Mouse (Mus musculus): ENCODE measurements around the gene Tcf12. TPM values are rescaled to one million over a fixed set of nuclear protein-coding genes. Genes with fewer than 3 reads are reported as not detected.

Tcf12 gene
- polyA plus RNA-seq, 1 experiment from 2014 or later, result 143 TPM

- Histone ChIP-seq H3K27ac (no peak overlapping the region), H3K4me1 (no peaks in the 10 kb centered on the region), H3K27me3 (no peaks in the 10 kb centered on the region), H3K4me3 (no peak overlapping the region), H3K9ac (no peak overlapping the region), H3K4me2 (no peak overlapping the region), H3K9me3 (no peaks in the 10 kb centered on the region), H3K36me3 (no peaks in the 10 kb centered on the region)
- ATAC-seq (ENCODE audit: insufficient number of reproducible peaks, insufficient read depth, low FRiP score, low TSS enrichment, low read depth), result no peak
Measured at GRCm38 (mm10) chr9:72118490-72118889, 6.8 kb upstream of the Tcf12 start.

GRCm38 (mm10) chr9:72111004-72111621, 558 bp downstream of the Tcf12 start:
- H3K4me2 ChIP-seq, result peak overlapping the region; percentile 77
- ATAC-seq (ENCODE audit: insufficient number of reproducible peaks, insufficient read depth, low FRiP score, low TSS enrichment, low read depth), result peak; percentile 66
- H3K27me3 ChIP-seq, result no peaks in the 10 kb centered on the region
- H3K4me1 ChIP-seq, result peaks cover 23% of the 10 kb centered on the region
- H3K4me3 ChIP-seq, result peak overlapping the region; percentile 97
- H3K9ac ChIP-seq, result peak overlapping the region; percentile 100
- H3K27ac ChIP-seq, result peak overlapping the region; percentile 99
- H3K36me3 ChIP-seq, result peaks cover 12% of the 10 kb centered on the region
- under 1% methylated on average over 87 of the region's 90 CpGs for WGBS
- no peaks in the 10 kb centered on the region for H3K9me3 ChIP-seq

- H3K4me2 ChIP-seq, result peak overlapping the region; percentile 77
- peak overlapping the region; percentile 100 for H3K9ac ChIP-seq
- peak overlapping the region; percentile 99 for H3K27ac ChIP-seq
- no peaks in the 10 kb centered on the region for H3K27me3 ChIP-seq
- H3K4me1 ChIP-seq, result peaks cover 23% of the 10 kb centered on the region
- H3K9me3 ChIP-seq, result no peaks in the 10 kb centered on the region
- 0% methylated on average over 20 of the region's 23 CpGs for WGBS
- H3K4me3 ChIP-seq, result peak overlapping the region; percentile 97
- peaks cover 12% of the 10 kb centered on the region for H3K36me3 ChIP-seq
- no peak for ATAC-seq (ENCODE audit: insufficient number of reproducible peaks, insufficient read depth, low FRiP score, low TSS enrichment, low read depth)
Measured at GRCm38 (mm10) chr9:72110627-72111003, 1.1 kb downstream of the Tcf12 start.

GRCm38 (mm10) chr9:72103471-72103870, 8.2 kb downstream of the Tcf12 start:
- H3K36me3 ChIP-seq, result peaks cover 33% of the 10 kb centered on the region
- H3K4me2 ChIP-seq, result no peak overlapping the region
- no peaks in the 10 kb centered on the region for H3K9me3 ChIP-seq
- no peak overlapping the region for H3K27ac ChIP-seq
- ATAC-seq (ENCODE audit: insufficient number of reproducible peaks, insufficient read depth, low FRiP score, low TSS enrichment, low read depth), result no peak
- no peaks in the 10 kb centered on the region for H3K27me3 ChIP-seq
- WGBS, result 95% methylated on average over 1 of the region's 1 CpGs
- no peak overlapping the region for H3K4me3 ChIP-seq
- no peak overlapping the region for H3K9ac ChIP-seq
- H3K4me1 ChIP-seq, result peaks cover 7% of the 10 kb centered on the region

- Histone ChIP-seq H3K9me3 (no peaks in the 10 kb centered on the region), H3K4me3 (no peak overlapping the region), H3K27ac (no peak overlapping the region), H3K4me2 (no peak overlapping the region), H3K27me3 (no peaks in the 10 kb centered on the region), H3K4me1 (no peaks in the 10 kb centered on the region; the same call in 1 of the 2 replicates), H3K9ac (no peak overlapping the region), H3K36me3 (peaks cover 35% of the 10 kb centered on the region)
- ATAC-seq (ENCODE audit: insufficient number of reproducible peaks, insufficient read depth, low FRiP score, low TSS enrichment, low read depth), result no peak
- 78% methylated on average over 7 of the region's 7 CpGs for WGBS
Measured at GRCm38 (mm10) chr9:72099945-72100685, 11.6 kb downstream of the Tcf12 start.

GRCm38 (mm10) chr9:72098056-72098455, 13.6 kb downstream of the Tcf12 start:
- no peak overlapping the region for H3K4me3 ChIP-seq
- H3K4me2 ChIP-seq, result no peak overlapping the region
- no peak overlapping the region for H3K9ac ChIP-seq
- H3K4me1 ChIP-seq, result no peaks in the 10 kb centered on the region; the same call in 1 of the 2 replicates
- WGBS, result 82% methylated on average over 2 of the region's 2 CpGs
- ATAC-seq (ENCODE audit: insufficient number of reproducible peaks, insufficient read depth, low FRiP score, low TSS enrichment, low read depth), result no peak
- no peak overlapping the region for H3K27ac ChIP-seq
- peaks cover 30% of the 10 kb centered on the region for H3K36me3 ChIP-seq
- no peaks in the 10 kb centered on the region for H3K9me3 ChIP-seq
- no peaks in the 10 kb centered on the region for H3K27me3 ChIP-seq

- H3K27ac ChIP-seq, result no peak overlapping the region
- no peaks in the 10 kb centered on the region for H3K9me3 ChIP-seq
- WGBS, result 90% methylated on average over 2 of the region's 2 CpGs
- H3K4me2 ChIP-seq, result no peak overlapping the region
- no peaks in the 10 kb centered on the region for H3K27me3 ChIP-seq
- H3K36me3 ChIP-seq, result peaks cover 22% of the 10 kb centered on the region
- ATAC-seq (ENCODE audit: insufficient number of reproducible peaks, insufficient read depth, low FRiP score, low TSS enrichment, low read depth), result no peak
- H3K4me1 ChIP-seq, result peaks cover 5% of the 10 kb centered on the region; the same call in 1 of the 2 replicates
- H3K9ac ChIP-seq, result no peak overlapping the region
- no peak overlapping the region for H3K4me3 ChIP-seq
Measured at GRCm38 (mm10) chr9:72097083-72097482, 14.6 kb downstream of the Tcf12 start.

GRCm38 (mm10) chr9:72094675-72095074, 17.0 kb downstream of the Tcf12 start:
- Histone ChIP-seq H3K9me3 (no peaks in the 10 kb centered on the region), H3K4me2 (no peak overlapping the region), H3K27me3 (no peaks in the 10 kb centered on the region), H3K9ac (no peak overlapping the region), H3K4me1 (0 out of 2 replicates have a peak, but pooled peaks cover 5% of the 10 kb centered on the region), H3K27ac (no peak overlapping the region), H3K4me3 (no peak overlapping the region), H3K36me3 (peaks cover 12% of the 10 kb centered on the region; the same call in 1 of the 2 replicates)
- WGBS, result 82% methylated on average over 5 of the region's 5 CpGs
- no peak for ATAC-seq (ENCODE audit: insufficient number of reproducible peaks, insufficient read depth, low FRiP score, low TSS enrichment, low read depth)

GRCm38 (mm10) chr9:72092191-72092590, 19.5 kb downstream of the Tcf12 start:
- ATAC-seq (ENCODE audit: insufficient number of reproducible peaks, insufficient read depth, low FRiP score, low TSS enrichment, low read depth), result no peak
- Histone ChIP-seq H3K27ac (no peak overlapping the region), H3K9me3 (no peaks in the 10 kb centered on the region), H3K4me3 (no peak overlapping the region), H3K9ac (no peak overlapping the region), H3K4me2 (no peak overlapping the region), H3K4me1 (0 out of 2 replicates have a peak, but pooled peaks cover 5% of the 10 kb centered on the region), H3K27me3 (no peaks in the 10 kb centered on the region), H3K36me3 (peaks cover 11% of the 10 kb centered on the region; the same call in 1 of the 2 replicates)
- WGBS, result 71% methylated on average over 1 of the region's 1 CpGs

GRCm38 (mm10) chr9:72088893-72089611, 22.6 kb downstream of the Tcf12 start:
- no peak overlapping the region for H3K4me3 ChIP-seq
- ATAC-seq (ENCODE audit: insufficient number of reproducible peaks, insufficient read depth, low FRiP score, low TSS enrichment, low read depth), result no peak
- H3K4me1 ChIP-seq, result peaks cover 5% of the 10 kb centered on the region; the same call in 1 of the 2 replicates
- no peaks in the 10 kb centered on the region for H3K9me3 ChIP-seq
- 79% methylated on average over 3 of the region's 3 CpGs for WGBS
- H3K4me2 ChIP-seq, result no peak overlapping the region
- no peaks in the 10 kb centered on the region; the same call in none of the 2 replicates for H3K36me3 ChIP-seq
- no peak overlapping the region for H3K27ac ChIP-seq
- H3K9ac ChIP-seq, result no peak overlapping the region
- H3K27me3 ChIP-seq, result no peaks in the 10 kb centered on the region

- H3K9me3 ChIP-seq, result no peaks in the 10 kb centered on the region
- H3K36me3 ChIP-seq, result no peaks in the 10 kb centered on the region; the same call in none of the 2 replicates
- H3K27ac ChIP-seq, result no peak overlapping the region
- 75% methylated on average over 3 of the region's 3 CpGs for WGBS
- H3K4me3 ChIP-seq, result no peak overlapping the region
- H3K4me2 ChIP-seq, result no peak overlapping the region
- no peak overlapping the region for H3K9ac ChIP-seq
- no peaks in the 10 kb centered on the region; the same call in 1 of the 2 replicates for H3K4me1 ChIP-seq
- H3K27me3 ChIP-seq, result no peaks in the 10 kb centered on the region
- ATAC-seq (ENCODE audit: insufficient number of reproducible peaks, insufficient read depth, low FRiP score, low TSS enrichment, low read depth), result no peak
Measured at GRCm38 (mm10) chr9:72085017-72085416, 26.7 kb downstream of the Tcf12 start.

All from embryonic facial prominence, embryonic 13.5 days (tissue).